Mouse (Mus musculus): ENCODE measurements at regions not wholly inside any gene's neighbourhood (a gene's known extent, or its start where the extent isn't known, plus 50 kb on each side); places are given as distances from the start of the nearest gene placed in this dataset.

GRCm38 (mm10) chr5:11983452-11983851, 65.6 kb downstream of the 4933402N22Rik start:
- no peak for ATAC-seq (replicated peaks; ENCODE audit: poor library complexity)

- ATAC-seq (replicated peaks; ENCODE audit: poor library complexity) = no peak
Observed at GRCm38 (mm10) chr5:11989140-11989539, 71.3 kb downstream of the 4933402N22Rik start.

- no peak for ATAC-seq (replicated peaks; ENCODE audit: poor library complexity)
Observed at GRCm38 (mm10) chr5:12000777-12001176, 82.9 kb downstream of the 4933402N22Rik start.

DNA sequence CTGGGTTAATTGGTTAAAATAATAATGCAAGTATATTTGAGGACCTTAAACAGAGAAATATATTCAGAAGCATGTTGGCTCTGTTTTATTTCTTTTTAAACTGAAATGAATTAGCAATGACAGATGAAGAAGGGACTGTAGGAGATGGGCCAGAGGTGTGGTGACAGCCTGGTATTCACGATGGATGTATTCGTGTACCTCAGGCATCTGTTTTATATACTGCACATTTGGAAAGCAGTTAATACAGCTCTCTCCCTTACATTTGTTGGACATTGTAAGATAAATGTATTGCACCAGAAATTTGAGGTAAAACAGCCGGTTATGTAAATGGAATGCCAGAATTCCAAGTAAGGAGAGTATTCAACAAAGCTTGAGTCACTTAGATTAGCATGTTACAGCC, 88.6 kb downstream of the 4933402N22Rik start:
- no peak for ATAC-seq (replicated peaks; ENCODE audit: poor library complexity)

DNA sequence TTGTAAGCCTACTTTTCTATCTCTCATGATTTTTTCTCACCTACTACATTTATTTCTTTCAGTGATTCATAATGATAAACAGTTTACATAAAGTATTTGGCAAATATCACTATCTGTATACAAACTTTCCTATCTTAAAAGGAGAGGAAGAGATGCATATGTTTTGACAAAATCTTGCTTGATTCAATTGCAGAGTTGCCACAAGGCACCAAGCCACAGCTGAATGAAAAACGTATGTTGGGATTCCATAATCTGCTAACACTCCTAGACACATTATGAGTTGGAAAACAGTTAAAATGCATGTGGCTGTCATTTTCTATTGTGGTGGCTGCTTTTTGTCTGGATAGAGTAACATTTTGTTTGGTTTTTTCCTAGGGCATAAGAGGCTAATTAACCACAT, 98.5 kb downstream of the 4933402N22Rik start:
- ATAC-seq (replicated peaks; ENCODE audit: poor library complexity) = no peak

DNA sequence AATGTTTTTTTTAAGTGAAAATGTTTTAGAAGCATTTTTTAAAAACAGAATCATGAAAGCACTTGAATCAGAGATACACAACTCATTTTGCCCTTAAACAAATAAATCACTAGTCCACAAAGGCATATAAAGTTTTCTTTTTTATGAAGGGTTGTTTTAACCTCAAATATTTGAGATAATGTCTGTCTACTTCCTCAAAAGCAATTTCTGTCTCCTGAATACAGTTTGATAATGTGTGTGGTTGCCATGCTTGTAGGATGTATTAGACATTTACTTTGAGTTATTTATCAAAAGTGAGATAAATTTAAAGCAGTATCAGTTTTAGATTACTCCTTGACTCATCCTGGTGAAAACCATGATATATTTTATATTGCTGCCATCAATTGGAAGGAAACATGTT, 102.6 kb downstream of the 4933402N22Rik start:
- ATAC-seq (replicated peaks; ENCODE audit: poor library complexity) = no peak

GRCm38 (mm10) chr5:12024705-12025383, 107.0 kb downstream of the 4933402N22Rik start:
- ATAC-seq (replicated peaks; ENCODE audit: poor library complexity) = no peak

DNA sequence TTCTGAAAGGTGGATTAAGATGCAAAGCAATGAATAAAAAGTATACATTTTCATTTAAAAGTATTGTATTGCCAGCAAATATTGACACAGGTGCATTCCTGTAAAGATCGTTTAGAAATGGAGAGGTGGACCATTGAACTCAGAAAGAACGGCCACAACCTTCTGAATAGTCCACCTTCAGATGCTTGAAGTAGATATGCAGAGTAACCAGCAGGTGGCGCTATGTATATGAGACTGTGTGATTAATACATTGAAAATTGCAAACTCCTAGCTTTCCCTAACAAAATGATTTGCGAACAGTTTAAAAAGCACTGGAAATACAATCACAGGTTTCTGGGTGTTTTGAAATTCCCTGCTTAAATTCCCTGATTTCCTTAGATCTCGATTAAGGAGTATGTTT, 112.2 kb downstream of the 4933402N22Rik start:
- peak; percentile 91 for ATAC-seq (replicated peaks; ENCODE audit: poor library complexity)

DNA sequence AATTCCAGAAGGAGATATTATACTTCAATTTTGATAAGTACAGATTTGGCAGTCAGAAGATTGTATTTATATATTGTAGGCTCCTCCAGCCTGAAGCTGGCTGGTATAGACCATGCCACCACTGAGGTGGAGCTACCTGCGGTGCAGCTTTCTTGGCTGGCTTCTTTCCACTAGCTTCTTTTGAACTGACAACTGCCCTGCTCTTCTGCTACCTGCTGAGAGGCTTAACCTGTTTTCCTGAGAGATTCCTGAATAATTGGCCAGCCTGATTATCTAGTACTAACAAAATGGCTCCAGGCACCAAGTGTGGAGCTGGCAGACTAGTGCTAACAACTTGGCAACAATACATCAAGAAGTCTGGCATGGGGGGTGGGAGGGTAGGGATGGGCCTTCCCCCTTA, 132.0 kb downstream of the 4933402N22Rik start:
- no peak for ATAC-seq (replicated peaks; ENCODE audit: poor library complexity)

DNA sequence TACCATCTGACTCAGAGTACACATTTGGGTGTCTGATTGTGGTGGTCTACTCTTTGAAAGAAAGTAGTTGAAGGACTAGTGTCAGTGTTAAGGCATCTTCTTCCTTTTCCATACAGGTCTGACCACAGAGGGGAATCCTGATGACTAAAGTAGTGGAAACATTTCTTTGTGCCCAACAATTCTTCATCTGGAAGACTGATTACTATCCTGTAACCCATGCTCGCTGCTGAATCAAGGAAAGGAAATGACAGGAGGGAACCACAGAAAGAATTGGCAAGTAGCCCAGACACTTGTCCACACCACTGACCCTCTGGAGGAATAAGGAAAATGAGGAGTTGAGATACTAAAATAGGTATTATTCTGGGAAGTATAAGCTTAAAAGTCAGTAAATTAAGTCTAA, 162.3 kb downstream of the 4933402N22Rik start:
- ATAC-seq (replicated peaks; ENCODE audit: poor library complexity) = no peak

GRCm38 (mm10) chr5:12093680-12094079, 175.8 kb downstream of the 4933402N22Rik start:
- ATAC-seq (replicated peaks; ENCODE audit: poor library complexity) = no peak

- ATAC-seq (replicated peaks; ENCODE audit: poor library complexity) = no peak
Observed at GRCm38 (mm10) chr5:12116587-12117354, 198.9 kb downstream of the 4933402N22Rik start.

DNA sequence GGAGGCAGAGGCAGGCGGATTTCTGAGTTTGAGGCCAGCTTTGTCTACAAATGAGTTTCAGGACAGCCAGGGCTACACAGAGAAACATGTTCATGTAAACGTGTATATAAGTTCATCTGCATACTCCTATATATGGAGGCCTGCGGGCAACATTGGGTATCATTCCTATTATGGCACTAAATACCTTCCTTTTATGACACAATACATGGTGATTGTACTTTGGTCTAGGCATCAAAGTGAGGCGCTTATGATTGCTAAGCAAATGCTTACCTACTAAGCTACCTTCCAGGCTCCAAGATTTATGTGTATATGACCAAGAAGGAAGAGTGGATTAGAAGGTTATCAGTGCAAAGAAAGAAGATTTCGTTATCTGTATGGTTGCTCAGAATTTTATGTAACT, 207.1 kb downstream of the 4933402N22Rik start:
- no peak for ATAC-seq (replicated peaks; ENCODE audit: poor library complexity)

GRCm38 (mm10) chr5:12127484-12128265, 209.8 kb downstream of the 4933402N22Rik start:
- ATAC-seq (replicated peaks; ENCODE audit: poor library complexity) = no peak

- no peak for ATAC-seq (replicated peaks; ENCODE audit: poor library complexity)
Observed at GRCm38 (mm10) chr5:12138961-12139360, 221.1 kb downstream of the 4933402N22Rik start.

DNA sequence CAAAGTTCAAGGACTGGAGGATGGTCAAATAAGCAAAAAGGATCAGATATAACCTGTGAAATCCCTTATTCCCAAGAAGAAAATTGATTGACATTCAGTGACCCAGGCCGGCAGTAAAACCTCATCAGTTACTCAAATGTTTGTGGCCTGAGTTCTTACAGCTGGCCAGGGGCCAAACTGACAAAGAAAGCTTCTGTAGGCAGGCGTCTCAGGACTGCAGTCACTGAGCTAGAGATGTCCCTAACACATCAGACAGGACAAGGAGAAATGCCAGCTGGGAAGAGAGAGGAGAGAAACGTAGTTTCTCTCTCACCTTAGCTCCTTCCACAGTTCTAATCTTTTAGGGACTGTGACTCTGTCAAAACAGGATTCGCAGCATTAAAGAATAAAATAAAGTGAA, 229.9 kb upstream of the Sema3d start:
- ATAC-seq (replicated peaks; ENCODE audit: poor library complexity) = no peak

- ATAC-seq (replicated peaks; ENCODE audit: poor library complexity) = no peak
Observed at GRCm38 (mm10) chr5:12154551-12155091, 228.6 kb upstream of the Sema3d start.

DNA sequence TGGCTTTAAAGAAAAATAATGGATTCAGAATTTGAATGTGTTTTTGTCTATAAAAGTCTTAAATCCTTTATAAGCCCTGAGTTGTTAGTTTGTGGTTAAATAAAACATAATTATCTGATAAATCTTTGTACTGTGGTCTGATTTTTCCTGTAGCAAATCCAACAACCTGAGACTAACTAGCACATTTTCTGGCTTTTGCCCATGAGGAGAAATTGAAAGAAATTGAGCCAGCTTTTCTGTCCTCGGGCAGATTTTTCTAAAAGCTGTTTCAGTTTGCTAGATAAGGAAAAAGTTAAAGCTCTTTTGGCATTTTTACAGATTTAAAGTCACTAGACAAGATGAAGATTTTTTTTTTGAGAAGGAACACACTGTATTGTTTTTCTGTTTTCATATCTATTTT, 191.5 kb upstream of the Sema3d start:
- no peak for ATAC-seq (replicated peaks; ENCODE audit: poor library complexity)

DNA sequence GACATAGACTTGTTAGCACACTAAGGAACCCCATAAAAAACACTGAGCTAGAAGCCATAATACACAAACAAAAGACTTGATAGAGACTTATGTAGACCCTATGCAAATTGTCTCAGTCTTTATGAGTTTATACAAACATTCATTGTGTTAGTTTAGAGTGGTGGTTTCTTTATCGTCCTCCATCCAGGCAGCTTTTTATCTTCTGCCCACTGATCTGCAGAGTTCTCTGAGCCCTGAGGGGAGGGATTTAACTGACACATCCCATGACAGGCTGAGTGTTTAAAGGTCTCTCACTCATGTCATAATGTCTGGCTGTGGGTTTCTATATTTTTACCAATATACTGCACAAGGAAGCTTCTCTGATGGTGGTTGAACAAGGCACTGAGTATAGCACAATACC, 175.7 kb upstream of the Sema3d start:
- peak; percentile 61; the same call in 1 of the 2 replicates for ATAC-seq (replicated peaks; ENCODE audit: poor library complexity)

- ATAC-seq (replicated peaks; ENCODE audit: poor library complexity) = no peak
Observed at GRCm38 (mm10) chr5:12209631-12210030, 173.6 kb upstream of the Sema3d start.

GRCm38 (mm10) chr5:12213448-12213847, 169.7 kb upstream of the Sema3d start:
- no peak for ATAC-seq (replicated peaks; ENCODE audit: poor library complexity)
